Mouse (Mus musculus) adrenal gland, postnatal 14 days (tissue): ENCODE results near the gene Tacc3. TPM values are rescaled to one million over a fixed set of nuclear protein-coding genes. Genes with fewer than 3 reads are reported as not detected.
A peak's percentile ranks its signal among the peaks of the same experiment; 100 is the strongest.

ENCODE experiments used
- DNase-seq: peaks from one replicate; pipeline ENCODE4 v3.0.0; 2021; ENCODE audit warnings: mixed read lengths
- total RNA-seq: library from RNA; stranded (reverse); gene quantifications from 2 replicates; pipeline ENCODE4 v1.2.3, GENCODE M21; 2021

Gene Tacc3
- total RNA-seq, 1 experiment from 2014 or later = 16.8 TPM

DNA sequence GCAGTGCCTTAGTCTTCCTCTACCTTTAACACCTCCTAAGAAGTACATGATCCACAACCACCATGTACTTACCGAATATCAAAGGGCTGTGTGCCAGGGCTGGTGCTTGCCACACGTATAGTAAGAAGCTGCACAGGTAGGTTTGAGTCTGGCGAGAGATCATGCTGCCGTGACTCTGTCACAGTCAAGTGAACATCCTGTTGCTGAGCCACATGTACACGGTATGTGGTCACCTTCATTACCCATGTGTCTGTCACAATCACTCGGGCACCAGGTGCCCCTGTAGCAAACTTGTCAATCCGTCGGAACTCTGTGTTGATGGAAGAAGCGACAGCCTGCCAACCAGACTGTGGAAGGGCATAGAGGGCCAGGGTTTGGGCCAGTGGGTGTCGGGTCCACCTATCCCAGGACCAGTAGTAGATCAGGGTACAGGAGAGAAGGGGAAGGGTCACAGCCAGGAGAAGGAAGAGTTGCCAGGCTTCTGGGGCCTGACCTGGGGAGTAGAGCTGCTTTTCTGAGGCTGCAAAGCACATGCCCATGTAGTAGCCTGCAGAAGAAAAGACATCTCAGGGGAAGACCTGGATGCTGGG lies 2.6 kb upstream of the Tacc3 start:
- no peak for DNase-seq

DNA sequence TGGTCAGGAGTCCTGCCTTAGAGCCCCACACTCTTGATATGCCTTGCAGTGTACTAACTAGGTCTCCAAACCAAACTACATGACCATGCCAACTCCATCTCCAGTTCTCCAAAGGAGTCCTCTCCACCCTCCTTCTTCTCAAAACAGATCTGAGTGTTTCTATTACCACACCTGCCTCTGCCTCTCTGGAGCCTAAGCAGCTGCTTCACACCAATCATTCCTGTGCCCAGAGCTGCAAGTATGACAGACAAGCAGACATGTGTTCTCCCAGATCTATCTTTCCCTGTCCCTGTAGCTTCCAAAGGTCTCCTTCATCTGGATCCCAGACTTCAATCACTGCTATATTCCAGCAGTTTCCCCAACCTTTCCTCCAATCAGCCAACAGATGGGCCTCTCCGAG lies 1.2 kb upstream of the Tacc3 start:
- DNase-seq = no peak

DNA sequence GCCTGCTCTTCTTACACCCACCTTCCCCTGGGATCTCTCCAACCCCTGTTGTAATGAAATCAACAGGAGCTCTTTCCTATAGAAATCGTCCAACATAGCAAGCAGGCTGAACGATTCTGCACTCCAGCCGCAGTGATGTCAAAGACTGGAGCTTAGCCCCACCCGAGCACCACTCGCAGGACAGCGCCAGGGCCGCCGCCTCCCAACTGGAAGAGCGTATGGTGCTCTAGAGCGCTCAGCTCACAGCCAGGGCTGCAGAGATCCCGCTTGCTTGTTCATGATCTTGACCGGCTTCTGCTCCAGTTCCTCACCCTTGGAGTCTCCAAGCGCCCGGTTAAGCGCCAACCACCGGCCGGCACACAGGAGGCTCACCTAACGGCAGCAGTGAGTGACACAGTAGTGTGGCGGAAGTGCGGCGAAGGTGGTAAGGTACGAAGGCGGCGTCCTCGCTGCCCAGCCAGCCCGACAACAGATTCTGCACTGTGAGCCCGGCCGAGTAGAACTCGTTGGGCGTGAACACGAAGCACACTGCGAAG lies 609 bp upstream of the Tacc3 start:
- DNase-seq = peak; percentile 83

DNA sequence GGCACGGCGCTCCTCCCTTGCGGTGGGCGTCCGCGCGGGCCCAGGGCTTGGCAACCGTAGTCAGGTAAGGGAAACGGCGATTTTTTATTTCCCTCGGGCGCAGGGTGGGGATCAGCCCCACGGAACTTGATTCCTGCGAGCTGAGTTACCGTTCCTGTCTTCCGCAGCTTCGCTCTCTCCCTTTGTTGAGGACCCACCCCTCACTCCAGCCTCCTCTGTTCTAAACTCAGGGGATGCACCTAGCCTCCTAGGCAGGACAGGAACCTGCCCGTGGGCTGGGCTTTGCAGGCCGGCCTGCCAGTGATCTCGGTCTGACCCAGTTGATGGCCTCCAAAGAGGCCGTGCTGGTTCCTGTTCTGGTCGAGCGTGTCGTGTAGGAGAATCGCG lies 729 bp downstream of the Tacc3 start:
- peak; percentile 26 for DNase-seq

DNA sequence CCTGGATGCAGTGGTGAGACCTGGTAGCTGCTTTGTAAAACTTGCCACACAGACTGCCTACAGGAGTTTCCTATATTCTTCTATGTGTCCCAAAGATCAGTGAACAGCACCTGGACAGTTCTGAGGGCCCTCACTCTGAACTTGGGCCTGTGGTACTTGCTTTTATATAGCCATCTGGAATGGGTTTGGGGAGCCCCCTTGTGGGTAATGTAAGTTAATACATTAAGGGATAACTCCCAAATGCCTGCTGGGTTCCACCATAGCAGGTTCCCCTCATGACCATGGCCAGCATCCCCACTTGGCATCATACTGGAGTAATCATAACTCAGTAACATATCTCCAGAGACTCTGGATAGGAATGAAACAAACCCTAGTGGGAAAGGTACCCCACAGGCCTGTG lies 10.3 kb downstream of the Tacc3 start:
- peak; percentile 69 for DNase-seq

DNA sequence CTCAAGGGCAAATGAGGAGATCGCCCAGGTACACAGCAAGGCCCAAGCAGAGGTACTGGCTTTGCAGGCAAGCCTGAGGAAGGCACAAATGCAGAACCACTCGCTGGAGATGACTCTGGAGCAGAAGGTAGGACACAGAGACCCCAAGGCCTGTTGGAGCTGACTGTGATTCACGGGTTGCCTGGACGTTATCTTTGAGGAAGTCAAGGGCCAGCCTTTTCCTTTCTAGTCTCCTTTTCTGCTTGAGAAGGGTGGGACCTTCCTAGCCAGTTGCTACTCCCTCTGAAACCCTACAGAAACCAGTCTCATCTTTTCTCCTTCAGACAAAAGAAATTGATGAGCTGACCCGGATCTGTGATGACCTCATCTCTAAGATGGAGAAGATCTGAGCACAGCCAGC lies 13.7 kb downstream of the Tacc3 start:
- no peak for DNase-seq

DNA sequence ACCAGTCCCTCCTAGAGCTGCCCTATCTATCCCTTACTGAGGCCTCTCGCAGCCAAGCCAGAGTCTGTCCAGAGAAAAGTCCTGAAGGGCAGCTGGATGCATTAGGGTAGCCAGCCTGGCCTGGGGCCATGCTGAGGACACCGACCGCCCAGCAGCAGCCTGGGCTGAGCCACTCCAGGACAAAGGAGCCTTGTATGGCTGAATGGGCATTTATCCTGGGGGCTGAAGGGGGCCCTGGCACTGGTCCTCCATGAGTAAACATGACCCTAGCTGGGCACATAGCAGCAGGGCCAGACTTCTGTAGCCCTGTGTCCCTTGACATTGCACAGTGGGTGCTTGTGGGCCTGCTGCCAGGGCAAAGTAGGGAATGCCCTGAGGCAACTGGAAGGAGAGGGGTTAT lies 16.5 kb downstream of the Tacc3 start:
- DNase-seq = no peak

DNA sequence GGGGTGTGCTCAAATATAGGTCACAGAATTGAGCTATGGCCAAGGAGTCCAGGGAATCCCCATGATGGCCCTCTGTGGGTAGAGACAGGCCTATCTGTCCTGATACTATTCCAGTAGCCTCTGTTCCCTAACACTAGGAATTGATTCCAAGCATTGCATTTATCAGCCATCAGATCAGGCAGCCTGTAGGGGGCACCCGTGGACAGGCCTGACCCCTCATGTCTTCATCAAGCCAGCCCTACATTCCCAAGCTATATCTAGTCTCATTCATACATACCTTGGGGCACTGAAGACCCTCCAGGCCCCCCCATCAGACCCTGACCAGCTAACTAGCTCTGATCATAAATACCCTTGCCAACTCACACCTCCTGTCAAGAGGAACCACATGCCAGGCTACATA lies 18.0 kb downstream of the Tacc3 start:
- peak; percentile 74 for DNase-seq

DNA sequence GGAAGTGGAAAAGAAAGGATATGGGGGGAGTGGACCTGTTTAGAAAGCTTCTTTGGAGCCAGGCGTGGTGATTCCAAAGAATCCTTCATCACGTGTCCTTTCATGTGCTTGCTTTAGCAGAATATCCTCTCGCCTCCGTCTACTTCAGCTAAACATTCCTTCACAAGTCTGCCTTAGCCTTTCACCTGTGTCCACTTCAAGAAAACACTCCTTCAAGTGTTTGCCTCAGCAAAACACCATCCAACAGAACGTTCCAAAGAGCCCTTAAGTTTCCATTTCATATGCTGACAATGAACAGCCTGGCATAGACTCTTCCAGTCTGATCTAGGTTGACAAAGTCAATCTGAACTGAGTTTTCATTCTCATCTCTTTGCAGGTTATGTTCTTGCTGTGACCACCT lies 20.3 kb downstream of the Tacc3 start:
- DNase-seq = no peak

DNA sequence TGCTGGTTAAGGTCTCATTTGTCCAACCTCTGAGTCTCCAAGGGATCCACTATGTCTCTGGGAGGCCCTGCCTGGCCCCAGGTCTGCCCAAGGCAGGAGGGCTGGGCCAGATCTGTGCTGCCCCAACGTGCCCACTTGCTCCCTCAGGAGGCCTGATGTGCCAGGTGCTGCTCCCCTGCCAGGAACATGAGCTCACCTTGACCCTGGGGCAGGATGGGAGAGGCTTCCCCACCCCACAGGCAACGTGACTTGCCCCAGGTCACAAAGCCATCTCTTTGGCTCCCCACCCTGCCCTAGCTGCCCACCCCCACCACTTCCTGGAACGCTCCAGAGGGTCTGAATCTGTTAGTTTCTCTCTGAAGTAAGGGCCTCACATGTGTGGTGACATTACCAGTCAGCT lies 23.1 kb downstream of the Tacc3 start:
- DNase-seq = no peak

DNA sequence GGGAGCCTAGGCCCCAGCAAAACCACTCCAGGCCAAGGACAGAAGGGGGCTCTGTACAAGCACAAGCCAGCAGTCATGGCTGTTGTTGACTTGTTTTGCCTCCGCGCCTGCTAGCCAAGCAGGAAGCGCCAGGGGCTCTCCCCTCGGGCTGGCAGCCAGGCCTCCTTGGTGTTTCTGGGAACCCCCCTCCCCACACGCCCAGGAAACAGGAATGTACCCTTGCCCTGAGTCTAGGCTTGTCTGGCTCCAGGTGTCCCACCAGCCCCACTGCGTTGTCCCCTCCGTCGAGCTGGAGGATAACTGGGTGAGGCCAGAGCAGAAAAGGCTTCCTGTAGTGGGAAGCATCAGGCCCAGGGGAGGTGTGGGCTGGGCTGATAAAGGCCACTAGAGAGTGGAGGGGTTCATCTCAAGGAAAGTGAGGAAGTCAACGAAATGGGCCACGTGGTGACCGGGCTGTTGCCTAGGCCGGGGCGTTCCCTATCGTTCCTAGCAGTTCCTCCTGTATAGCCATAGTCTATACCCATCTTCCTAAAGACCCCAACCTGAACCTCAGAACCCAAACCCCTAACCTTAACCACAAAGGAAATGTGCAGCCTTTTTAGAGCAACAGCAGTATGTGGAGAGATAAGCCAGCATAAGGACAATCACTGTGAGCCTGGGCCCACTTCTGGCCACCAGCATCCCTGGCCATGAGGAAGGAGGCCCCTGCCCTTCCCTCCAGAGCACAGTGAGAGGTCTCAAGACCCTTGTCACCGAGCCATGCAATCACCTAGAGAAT lies 23.9 kb downstream of the Tacc3 start:
- DNase-seq = no peak

DNA sequence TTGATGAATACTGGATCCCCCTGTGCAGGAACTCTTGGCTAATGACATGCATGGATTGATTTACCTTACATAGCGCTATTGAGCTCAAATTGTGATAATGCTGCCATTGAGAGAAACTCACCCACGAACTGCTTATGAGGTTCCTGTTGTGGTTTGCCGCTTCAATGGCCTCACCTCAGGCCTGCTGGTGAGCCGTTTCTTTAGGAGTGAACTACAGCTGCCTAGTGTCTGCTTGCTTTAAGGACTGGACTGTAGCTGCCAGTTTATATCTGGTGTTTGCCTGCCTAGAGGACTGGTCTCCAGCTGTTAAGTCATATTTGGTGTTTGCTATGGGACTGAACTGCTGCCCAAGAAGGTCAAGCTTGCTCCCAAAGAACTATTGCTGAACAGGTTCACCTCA lies 25.0 kb downstream of the Tacc3 start:
- no peak for DNase-seq

DNA sequence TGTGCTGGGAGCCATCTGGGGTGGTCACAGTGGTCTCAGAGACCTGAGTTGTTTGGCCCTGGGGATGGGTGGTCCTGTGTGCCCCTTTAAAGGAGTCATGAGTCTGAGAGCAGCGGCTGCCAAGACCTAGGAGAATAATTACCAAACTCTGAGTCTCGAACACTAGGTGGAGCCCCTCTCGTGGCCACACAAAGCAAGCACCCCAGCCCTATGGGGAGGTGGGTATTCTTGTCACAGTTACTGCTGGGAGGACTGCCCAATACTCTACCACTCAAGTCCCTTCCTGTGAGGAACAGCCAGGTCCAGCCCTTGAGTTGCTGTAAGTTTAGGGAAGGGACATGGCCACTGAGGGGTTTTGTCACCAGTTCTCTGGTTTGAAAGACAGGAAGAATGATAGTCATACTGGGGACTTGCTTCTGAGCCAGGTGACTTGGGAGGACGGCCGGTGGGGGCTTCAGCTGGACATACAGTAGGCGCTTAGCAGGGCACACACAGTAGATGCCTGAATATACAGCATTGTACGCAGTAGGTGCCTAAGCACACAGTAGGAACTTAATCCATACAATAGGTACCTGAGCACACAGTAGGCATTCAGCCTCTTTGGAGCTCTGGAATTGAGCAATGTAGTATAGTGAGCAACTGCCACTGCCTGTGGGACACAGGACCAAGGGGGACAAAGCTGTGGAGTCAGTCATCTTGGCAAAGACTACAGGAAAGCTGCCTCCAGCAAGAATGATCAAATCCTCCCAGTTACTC lies 26.1 kb downstream of the Tacc3 start:
- peak; percentile 51 for DNase-seq

DNA sequence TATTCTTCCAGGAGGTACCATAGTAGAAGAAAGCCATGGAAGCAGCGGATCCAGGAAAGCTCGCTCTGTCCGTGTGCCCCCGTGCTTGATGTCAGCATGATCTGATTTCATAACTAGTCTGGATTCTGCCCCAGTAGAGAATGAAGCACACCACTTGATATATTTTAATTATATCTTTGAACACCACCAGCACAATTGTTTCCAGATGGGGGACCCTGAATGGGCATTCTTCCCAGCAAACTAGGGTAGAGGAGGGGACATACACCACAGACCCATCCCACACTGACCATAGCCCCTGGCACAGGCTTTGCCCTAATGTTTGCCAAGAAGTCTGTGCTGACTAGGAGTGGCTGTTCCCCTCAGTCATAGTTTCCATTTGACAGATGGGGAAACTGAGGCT lies 27.0 kb downstream of the Tacc3 start:
- no peak for DNase-seq

DNA sequence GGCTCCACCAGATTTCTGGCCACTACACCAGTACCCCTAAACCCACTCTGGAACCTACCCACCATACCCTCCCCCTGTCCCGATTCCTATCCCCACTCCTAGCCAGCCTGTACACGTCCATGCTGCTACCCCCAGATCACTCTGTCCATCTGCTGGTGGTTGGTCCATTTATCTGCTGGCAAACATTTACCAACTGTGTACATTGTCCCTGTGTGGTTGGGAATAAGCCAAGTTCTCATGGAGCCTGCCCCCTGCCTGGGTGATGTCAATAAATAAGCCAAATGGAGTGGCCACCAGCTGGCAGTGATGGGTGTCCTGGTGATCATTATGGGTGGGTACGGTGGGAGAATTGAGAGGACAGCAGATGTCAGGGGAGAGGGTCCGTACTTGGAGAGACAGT lies 29.2 kb downstream of the Tacc3 start:
- DNase-seq = no peak

DNA sequence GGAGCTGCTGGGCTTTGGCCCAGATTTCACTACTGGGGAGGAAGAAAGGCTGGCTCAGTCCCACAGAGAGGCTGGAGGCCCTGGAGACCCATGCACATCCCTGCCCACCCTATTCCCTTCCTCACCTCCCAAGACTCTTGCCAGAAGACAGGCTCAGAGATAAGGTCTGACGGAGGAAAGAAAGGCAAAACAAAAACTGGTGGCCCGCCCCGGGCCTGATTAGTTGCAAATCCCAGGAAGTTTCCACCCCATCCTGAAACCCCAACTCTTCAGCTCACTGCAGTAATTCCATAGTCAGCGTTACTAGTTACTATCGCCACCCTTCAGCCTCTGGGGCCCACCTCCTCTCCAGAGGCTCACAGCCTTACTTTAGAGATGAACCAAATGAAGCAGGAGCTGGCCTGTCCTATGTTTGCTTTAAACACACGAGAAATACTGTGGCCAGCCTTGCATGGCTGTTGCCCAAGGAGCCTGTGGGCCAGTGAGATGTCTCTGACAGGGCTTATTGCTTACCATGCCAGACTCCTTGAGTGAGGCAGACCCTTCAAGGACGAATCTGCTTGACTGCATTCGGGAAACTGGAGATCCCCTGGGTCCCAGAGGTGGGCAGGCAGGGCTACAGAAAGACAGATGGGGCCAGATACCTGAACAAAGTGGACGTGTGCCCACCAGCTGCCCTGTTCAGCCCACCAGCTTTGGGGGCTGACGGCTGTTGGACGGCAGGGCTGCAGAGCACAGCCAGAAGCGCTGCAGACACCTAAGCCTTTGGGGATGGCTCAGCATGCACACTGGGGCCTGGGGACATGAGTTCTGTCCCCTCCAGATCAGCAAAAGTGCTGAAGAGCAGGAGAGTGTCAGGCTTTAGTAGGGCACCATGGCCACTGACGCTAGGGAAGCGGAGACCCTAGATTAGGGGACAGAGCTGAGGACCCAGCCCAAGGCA lies 30.6 kb downstream of the Tacc3 start:
- no peak for DNase-seq

DNA sequence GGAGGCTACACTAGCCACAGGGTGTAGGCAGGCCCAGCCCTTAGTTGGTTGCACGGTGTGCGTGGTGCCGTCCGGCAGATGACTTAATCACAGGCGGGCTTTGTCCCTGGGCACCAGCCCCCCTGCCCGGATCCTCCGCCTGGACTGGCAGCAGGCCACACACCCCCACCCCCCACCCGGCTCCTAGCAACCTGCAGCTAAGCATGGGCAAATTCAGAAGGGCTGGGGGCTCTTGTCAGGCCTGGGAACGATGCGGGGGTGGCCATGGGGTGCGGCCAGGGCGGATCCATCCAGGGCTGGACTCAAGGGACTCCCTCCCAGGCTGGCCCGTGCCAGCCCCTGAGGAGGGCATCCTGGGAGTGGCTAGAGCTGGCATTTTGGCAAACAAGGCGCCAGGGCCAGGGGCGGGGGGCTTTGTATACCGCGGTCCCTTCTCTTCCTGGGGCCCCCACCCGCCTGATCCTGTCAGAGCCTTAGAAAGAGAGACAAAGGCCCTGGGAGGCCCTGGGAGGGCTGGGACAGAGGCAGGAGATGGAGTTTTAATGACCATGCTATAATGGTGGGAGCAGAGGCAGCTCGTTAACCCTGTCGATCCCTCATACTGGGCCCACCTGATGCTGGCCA lies 31.4 kb downstream of the Tacc3 start:
- DNase-seq = peak; percentile 23

DNA sequence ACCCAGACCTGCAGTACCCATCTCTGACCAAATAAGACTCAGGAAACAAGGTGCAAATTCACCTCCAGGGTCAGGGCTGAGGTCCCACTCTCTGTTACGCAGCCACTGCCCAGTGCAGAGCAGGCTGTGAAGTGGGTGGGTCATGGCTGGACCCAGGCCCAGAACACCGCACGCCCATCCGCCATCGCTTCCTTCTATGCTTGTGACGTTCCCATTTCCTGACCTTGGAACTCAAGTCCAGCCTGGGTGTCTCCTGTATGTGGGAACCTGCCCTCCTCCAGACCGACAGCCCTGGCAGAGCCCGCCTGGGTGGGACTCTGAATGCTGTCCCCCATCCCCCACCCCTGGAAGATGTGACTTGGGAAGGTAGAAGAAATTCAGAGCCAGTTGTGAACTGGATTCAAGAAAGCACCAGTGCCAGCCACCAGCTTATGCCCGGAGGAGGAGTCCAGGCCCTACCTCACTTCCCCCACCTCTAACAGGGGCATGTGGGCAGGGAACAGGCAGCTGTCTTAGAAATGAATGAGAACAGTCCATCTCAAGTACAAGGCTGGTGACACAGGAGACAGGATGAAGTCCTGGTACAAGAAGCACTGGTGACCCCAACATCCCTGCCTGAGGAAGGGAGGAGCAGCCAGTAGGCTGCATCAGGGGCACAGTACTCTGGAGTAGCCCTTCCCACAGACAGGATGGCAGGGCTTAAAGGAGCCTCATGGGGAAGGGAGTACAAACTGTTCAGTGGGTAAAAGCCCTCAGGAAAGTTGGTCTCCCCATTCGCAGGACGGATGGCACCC lies 32.1 kb downstream of the Tacc3 start:
- peak; percentile 19 for DNase-seq

DNA sequence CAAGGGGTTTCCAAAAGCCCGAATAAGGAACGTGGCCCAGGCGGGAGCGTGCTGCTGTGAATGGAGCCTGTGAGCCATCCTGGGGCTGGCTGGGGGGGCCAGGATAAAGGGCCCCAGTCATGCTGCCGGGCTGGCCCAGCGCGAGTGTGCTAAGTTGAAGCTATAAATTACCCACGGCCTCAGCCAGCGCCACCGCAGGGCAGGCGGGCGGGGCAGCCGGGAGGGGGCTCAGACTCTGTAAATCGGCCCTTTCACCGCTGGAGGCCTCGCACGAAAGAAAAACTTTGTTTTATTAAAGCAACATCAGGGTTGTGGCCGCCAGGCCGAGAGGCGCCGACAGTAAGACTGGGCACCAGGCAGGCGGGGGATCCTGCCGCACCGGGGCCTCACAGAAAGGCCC lies 34.5 kb downstream of the Tacc3 start:
- DNase-seq = peak; percentile 69

DNA sequence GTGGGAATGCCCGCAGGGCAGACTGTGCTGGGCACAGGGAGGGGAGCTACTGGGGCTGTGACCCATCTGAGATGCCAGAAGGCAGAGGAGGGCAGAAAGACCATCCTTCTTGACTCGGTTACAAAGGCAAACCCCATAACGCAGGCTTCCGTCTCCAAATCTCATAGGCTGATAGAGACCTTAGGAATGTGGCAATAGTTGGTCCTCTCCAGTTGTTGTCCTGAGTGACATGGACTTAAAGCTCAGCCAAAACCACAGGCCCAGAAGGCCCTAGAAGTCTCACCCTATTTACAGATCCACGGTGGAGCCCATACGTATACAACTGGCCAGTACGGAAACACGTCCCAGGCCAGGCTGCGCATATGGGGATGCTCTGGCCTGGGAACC lies 36.5 kb downstream of the Tacc3 start:
- no peak for DNase-seq
